Mouse (Mus musculus): ENCODE measurements around the gene Ncor2. TPM values are rescaled to one million over a fixed set of nuclear protein-coding genes. Genes with fewer than 3 reads are reported as not detected.

Gene Ncor2
- total RNA-seq, 2 experiments from 2014 or later = 118 to 134 TPM

DNA sequence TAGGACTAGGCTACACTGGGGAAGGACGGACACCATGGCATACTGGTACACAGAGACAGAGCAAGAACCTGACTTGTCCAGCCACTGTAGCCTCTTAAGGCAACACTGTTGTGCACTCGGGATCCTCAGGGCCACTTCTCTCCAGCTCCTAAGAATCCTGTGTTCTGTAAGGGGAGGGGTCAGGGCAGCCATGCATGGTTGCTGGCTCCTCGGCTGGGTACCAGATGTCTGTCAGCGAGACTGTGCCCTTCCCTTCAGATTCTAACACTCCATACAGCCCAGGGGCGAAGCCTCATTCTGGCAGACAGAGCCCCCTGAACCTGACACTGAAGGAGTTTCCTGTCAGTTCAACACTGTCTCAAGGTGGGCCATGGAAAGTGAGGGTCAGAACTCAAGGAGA, 109.6 kb downstream of the Ncor2 start:
- DNase-seq (ENCODE audit: low spot score) = no peak

DNA sequence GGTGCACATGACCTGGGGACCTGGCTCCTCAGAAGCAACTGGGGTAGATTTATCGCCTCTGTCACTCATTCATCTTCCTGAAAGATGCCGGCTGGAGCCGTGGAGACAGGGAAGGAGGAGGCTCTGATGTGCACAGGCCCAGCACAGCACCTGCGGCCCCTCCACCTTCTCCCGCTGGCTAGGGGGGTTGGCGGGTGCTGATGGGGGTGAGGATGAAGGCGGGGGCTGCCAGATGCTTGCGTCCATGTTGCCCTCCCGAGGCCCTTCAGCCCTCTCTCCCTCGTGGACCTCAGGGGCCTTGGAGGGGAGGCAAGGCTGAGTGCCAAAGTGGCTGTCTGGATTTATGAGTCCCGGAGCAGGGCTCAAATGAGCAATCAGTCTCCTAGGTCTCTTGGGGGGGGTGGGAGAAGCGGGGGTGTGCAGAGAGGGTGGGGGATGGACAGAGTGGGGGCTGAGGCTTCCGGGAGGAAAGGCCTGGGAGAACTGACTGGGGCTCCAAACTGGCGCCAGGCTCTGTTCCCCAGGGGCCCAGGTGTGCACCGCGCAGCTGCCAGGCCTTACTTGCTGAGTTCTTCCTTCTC, 110.6 kb downstream of the Ncor2 start:
- DNase-seq (ENCODE audit: low spot score) = no peak

DNA sequence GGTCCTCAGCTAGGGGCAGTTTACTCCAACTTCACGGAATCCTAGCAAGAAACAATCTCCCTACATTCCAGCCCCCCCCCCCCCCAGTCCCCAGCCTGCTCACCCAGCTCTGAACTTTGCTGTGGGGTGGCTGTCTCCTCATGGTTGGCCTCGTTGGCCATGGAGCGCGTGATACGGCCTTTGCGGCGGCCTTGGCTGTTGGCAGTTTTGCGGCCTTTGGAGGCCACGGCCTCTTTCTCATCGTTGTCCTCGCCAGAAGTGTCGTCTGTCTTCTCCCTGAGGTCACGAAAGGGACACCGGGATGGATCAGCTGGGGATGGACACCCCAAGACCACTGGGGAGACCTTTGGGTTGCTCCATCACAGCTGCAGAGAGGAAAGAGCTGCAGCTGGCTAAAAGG, 111.3 kb downstream of the Ncor2 start:
- no peak for DNase-seq (ENCODE audit: low spot score)

DNA sequence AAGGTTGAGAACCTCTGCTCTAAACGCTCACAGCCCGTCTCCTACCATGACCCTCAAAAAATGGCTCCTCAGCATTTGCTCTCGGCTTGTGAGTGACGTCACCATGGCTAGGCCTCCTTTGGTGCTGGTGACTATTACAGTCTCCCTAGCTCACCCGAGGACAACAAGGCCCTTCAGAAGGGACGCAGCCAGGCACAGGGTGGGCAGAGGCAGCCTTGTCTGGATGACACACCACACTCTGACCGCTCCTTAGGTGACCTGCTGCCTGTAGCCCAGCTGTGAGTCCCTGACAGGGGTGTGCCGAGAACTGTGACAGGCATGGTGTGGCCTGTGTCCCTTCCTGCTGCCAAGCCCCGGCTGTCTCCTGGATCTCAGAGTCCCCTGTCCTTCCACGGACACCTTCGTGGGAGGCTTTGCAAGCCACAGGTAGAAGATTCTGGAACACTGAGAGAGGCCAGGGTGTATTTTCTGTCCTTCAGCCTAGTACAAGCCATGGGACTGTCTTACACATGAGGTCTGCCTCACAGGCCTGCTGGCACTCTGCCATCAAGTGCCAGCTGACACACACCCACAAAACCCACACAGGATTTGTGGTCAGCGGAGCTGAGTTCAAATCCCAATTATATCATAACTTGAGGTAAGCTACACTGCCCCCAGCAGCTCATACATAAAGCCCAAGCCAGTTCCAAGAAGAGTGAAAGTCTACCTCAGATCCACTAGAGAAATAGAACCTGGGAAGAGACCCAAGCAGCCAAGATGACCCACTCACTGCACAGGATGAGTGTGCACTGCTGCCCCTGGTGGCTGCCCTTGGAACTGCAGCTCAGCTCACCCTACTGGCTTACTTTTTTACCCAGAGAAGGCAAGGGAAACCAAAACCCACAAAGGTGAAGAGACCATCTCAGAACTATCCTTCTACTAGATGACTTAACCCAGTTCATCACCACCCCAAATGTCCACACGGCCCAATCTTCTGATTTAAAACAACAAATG, 112.2 kb downstream of the Ncor2 start:
- DNase-seq (ENCODE audit: low spot score) = peak; percentile 86

DNA sequence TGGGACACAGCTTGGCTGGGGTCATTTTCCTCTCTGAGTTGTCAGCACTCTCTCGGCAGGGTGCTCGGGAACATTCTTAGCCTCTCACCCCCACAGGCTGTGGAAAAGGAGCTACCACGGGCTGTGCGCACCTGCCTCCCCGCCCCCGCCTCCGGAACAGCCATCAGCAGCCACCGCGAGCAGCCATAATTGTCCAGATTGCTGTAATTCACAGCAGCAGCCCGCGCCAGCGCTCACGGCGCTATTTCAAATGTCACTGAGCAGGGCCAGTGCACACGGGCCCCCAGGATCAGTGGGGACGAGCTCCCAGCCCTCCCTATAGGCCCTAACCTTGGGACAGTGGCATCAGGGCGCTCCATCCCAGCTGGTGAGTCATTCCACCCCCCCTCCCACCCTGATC, 116.0 kb downstream of the Ncor2 start:
- DNase-seq (ENCODE audit: low spot score) = no peak

DNA sequence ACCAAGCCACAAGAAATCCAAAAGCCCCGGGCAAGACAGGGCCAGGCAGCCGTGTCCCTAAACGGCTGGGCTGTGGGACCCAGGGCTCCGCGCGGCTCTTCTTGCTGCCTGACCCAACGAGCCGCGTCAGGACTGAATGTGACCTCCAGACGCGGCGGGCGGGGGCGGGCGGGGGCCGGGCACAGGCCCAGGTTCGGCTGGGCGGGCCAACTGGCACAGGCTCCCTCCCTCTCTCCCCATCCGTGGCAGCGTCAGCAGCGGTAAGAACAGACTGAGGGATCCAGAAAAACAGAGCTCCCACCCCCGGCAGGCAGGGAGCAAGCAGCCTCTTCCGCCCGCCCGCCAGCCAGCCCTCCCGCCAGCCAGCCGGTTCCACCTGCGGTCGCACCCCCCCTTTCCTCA, 120.8 kb downstream of the Ncor2 start:
- peak; percentile 83 for DNase-seq (ENCODE audit: low spot score)

DNA sequence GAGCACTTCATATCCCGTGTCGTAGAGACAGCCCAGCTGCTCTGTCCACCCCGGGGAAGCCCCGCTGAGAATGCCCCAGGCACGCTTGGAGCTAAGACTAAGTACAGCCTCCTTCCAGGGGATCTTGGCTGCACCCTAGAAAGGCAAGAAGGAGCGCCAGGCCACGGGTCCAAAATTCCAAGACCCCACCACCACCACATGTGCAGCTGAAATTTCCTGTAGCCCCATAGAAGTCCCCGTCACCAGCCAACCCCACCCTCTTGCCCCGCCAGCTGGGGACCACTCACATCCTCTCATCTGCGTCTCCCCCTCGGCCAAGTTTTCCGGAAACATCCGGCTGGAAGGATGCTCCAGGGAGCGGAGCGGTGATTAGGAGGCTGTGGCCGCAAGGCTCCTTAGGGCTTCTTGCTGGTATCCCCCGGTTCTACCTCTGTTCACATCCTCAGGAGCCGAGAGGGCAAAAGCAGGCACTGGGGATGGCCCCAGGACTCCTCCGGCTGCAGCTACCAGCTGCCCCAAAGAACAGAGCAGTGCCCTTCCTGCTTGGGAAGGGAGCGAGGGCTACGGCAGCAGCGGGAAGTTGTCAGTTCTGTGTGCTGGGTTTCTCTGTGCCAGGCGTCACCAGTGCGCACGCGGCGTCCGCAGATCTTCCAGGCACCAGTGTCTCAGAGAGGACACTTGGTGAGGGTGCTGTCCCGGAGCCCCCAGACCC, 121.3 kb downstream of the Ncor2 start:
- DNase-seq (ENCODE audit: low spot score) = peak; percentile 52

DNA sequence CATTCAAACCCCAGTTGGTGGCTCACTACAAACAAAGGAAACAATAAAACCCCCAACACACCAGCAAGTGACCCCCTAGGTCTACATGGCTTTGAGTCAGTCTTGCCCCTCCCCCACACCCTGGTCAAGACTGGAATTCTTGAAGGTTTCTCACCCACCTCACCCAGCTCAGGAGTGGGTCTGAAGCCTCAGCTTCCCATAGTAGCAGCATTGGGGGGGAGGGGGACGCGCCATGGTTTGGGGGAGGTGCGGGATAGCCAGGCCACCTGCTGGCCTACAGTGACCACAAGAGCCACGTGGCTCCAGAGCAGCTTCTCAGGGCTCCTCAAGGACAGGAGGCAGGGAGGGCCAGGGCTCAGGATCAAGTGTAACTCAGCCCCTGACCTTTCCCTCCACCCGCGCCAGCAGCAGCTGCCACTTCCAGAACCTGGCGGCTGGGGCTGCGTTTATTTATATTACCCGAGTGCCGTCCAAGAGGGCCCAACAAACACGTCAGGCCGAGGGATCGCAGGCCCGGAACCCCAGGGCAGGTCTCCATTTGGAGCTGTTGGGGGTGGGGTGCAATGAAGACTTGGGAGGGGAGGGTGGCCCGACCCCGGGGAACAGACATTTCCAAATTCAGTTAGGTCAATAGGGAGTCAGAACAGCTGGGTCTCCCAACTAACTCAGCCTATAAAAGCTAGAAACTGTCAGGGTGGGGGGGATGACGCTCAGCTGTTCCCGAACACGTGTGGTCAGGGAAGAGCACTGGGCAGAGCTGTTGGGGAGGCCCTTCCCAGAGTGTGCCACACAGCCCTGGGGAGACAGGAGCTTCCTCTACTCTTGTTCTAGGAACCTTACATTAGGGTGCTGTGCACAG, 122.1 kb downstream of the Ncor2 start:
- peak; percentile 91 for DNase-seq (ENCODE audit: low spot score)

DNA sequence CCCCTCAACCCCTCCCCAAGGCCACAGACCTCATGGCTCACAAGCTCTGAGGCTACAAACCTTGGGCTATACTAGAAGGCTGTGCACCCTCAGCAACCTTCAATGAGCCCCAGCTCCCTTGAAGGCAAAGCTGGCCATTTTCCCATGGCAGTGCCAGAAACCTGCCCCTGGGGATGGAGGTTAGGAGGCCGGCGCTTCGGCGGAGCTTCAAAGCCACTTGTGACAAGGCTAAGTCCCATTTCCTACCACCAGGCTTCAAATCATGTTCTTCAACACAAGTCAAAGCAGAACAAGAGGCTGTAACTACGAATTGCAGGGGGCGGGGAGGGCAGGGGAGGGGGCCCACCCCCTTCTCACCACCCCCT, 122.7 kb downstream of the Ncor2 start:
- DNase-seq (ENCODE audit: low spot score) = no peak

DNA sequence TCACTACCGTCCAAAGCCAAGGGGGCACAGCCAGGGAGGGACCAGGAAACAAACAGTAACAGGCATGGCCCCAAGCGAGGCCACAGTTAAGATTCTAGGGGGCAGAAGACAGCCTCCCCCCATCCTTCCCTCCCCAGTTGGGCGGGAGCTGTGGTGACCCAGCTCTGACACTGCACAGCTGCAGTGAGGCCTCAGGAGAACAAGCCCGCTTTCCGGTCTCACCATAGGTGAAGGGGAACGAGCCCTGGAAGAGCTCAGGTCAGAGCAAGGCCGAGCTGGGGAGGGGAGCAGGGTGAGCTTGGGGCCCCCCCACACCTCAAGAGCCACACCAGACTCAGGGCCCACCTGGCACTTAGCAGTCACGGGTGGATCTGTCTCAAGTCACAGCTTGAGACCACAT, 123.1 kb downstream of the Ncor2 start:
- DNase-seq (ENCODE audit: low spot score) = no peak

DNA sequence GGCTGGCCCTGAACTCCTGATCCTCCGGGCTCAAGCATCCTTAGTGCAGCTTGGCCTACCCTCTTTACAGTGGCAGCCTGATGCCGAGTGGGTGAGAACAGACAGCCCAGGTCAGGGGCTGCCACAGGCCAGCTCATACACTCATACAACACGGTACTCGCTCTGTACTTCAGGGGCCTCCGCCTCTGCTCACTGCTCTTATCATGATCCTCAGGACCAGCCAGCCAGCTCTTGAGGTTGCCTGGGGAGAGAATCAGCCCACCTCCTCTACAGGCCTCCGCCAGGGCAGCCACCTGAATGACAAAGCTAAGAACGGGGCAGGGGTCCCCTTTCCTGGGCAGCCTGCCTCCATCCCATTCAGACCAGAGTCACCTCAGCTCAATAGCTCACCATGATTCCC, 125.4 kb downstream of the Ncor2 start:
- no peak for DNase-seq (ENCODE audit: low spot score)

DNA sequence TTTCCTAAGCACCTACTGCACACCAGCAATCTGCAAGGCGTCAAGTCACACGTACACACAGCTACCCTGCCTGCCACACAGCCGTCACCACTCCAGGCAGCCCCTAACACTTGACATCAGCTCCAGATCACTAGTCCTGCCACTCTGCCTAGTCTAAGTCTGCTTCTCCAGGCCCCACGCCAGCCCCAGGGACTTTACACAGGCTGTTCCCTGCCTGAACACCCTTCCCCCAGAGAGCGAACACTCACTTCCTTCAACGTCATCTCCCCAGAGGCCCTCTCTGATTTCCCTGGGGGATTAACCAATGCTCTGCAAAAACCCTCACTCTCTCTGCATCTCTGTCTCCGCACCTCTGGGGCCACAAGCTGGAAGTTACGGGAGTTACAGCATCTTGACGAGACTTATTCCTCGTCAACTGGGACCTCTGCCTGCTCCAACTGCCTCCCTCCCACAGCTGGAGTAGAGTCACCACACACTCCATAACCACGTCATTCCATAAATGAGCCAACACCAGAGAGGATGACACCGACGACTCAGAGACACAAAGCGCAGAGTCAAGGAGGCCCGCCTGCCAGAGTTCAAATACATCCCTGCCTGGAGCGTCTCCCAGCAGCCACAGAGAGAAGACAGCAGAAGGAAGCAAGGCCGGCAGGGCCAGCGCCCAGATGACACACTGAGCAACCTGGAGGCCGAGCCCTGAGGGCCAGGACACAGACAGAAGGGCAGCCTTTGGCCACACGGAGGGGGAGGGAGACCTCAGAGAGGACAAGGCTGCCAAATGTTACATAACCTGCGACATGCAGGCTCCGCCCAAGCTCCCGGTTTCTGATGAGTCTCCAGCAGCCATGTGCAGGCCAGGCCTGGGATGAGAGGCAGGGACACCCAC, 126.2 kb downstream of the Ncor2 start:
- DNase-seq (ENCODE audit: low spot score) = peak; percentile 84

DNA sequence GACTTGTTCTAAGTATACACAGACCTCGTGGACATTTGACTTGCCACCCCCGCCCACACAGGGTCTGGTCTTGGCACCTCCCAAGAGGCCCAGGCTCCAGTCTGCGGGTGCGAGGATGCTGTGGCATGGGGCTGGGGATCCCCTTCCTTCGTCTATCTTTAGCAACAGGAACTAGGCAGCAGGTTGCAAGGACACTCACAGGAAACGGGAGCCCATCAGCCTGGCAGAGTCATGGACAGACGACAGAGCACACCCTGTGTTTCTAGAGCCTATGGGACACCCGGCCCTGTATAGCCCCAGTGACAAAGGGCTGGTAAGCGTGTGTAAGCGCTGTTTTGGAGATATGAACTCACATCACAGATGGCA, 126.8 kb downstream of the Ncor2 start:
- peak; percentile 45 for DNase-seq (ENCODE audit: low spot score)

DNA sequence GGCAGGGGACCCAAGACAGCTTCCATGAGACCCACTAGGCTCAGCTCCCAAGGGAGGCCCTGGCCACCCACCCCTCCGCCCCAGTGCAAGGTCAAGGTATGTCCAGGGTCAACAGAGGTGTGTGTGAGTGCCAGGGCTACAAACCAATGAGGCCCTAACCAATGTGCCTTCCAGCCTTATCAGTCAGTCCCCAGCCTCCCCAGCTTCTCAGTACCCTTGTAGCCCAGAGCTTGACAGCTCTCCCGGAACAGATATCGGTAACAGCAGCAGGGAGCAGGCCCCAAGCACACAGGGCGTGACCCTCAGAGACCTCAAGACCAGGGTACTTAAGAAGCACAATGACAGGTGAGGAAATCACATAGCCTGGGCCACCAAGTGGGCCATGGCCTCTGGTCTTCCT, 129.5 kb downstream of the Ncor2 start:
- no peak for DNase-seq (ENCODE audit: low spot score)

DNA sequence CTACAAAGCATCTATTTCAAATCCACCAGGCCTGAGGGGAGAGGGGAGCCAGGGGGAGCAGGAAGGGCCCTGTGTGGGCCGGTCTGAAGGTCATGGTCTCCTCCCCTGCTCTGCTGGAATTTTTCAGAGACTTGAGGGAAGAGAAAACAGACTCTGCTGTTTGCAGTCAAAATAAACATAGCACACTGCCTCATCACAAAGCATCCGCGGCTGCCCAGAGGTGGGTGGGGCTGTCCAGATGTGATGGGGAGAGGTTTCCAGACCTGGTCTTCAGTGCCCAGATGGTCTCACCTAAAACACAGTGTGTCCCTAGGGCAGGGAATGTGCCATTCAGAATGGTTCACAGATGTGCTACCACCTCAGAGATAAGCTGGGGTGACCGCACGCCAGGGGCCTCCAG, 132.6 kb downstream of the Ncor2 start:
- DNase-seq (ENCODE audit: low spot score) = no peak

DNA sequence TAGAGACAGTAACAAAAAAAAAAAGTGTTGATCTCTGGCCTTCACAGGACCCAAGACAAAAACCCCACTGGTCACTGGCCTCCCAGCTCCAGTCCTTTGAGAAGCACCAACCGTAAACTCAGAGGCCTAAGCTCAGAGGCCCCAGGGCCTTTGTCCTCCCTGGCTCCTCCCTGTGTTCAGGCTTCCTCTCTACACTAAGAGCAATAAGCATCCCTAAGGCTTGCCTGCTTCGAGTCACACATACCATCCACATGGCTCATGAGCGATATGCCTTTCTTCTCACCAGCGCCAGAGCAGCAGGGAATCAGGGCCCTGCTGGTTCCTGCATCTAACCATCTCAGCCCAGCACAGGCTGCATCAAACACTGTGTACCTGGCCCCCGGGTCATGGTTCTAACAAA, 133.8 kb downstream of the Ncor2 start:
- DNase-seq (ENCODE audit: low spot score) = no peak

DNA sequence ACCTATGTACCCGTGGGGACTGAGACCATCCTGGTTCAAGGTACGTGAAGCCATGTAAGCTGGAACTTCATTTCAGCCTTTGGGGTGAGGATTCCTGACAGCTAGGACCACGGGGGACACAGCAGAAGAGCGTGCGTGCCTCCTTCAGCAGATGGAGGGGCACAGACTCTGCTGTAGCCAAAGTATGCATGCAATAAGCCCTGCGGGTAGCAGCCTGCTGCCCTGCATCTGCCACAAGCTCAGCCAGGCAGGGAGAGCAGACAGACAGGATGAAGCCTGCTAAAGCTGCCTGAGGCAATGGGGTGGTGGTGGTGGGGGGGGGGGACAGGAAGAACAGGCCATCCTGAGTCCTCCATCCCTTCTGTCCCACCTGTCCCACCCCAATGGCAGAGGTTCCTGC, 135.6 kb downstream of the Ncor2 start:
- DNase-seq (ENCODE audit: low spot score) = no peak

DNA sequence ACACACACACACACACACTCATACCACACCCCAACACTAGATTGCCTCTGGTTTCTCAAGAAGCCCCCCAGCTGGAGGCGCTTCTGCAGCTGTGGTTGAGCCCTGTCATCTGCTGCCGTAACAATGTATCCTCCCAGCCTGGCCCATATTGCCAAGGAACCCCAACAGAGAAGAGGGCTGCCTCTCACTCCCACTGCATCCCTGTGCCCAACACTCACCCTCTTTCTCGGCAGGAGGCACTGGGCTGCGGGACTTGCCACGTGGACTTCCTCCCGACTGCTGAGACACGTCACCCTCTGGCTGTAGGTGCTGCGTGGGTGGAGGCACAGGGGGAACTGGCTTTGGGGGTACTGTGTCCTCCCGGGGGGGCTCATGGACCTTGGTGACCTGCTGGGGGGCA, 137.4 kb downstream of the Ncor2 start:
- DNase-seq (ENCODE audit: low spot score) = no peak

DNA sequence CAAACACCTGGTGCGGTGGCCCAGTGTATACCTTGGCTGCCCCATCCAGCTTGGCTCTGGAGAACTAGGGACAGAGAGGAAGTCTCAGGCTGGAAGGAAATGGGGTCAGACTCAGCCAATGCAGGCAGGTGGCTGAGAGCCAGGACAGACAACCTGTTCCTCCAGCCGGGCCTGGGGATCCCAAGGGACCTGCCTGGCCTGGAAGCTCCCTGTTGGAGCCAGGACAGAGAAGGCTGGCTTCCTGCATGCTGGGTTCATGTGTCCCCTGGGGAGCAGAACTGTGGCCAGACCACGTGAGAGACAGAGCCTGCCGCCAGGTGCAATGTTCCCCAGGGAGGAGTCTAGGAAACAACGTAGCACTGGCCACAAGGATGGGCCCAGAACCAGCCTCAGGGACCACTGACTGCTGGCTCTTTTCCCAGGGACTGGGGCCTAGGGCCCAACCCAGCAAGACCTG, 138.9 kb downstream of the Ncor2 start:
- peak; percentile 97 for DNase-seq (ENCODE audit: low spot score)

DNA sequence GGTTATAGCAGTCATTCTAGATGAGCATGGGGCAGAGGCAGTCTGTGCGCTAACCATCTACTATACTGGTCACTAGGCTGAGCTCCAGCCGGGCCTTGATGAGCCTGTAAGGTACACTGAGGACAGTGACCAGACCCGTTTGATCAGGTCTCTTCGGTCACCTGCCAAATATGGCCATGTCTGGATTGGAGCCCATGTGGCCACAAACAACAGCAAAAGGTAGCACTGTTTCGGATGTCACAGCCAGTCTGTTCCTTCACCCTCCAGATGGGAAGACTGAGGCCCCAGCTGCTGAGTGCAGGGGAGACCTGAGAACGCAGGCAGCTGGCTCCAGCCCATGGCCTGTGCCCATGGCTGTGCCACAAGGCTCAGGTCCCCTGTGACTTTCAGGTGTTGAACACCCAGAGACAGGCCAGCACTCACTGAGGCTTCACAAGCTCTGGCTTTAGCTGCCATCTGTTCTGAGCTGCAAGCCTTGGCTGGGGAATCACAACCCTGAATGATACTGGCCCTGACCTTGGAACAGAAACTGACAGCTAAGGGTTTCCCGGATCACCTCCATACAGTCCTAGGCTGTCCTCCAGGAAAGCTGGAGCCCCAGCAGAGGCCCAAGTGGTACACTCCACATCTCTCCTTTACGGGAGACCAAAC, 139.5 kb downstream of the Ncor2 start:
- DNase-seq (ENCODE audit: low spot score) = peak; percentile 62

Measured in gastrocnemius, adult 18-20 months (tissue).